Mouse (Mus musculus) hindbrain, postnatal 0 days (tissue): ENCODE measurements around the gene Il1rl2. TPM values are rescaled to one million over a fixed set of nuclear protein-coding genes. Genes with fewer than 3 reads are reported as not detected.

Experiments
- ATAC-seq: fragments of 200-750 bp; cut with Nextera tagmentation; 2 replicates; pipeline ENCODE4 v1.8.0; 2017; ENCODE audit warnings: mild to moderate bottlenecking, moderate TSS enrichment, moderate library complexity
- DNase-seq: peaks from one replicate; pipeline ENCODE4 v3.0.0-alpha.2; 2015; ENCODE audit warnings: low spot score
- H3K27ac ChIP-seq: fragments of 300-500 bp; sonication (generic); 2 replicates; pipeline ENCODE4 v1.5.1; 2014; ENCODE audit warnings: mild to moderate bottlenecking
- H3K27me3 ChIP-seq: fragments of 300-500 bp; sonication (generic); 2 replicates; pipeline ENCODE4 v1.6.1; 2014; ENCODE audit warnings: low read length, mixed read lengths; ENCODE audit not compliant: insufficient read depth
- H3K36me3 ChIP-seq: fragments of 300-500 bp; sonication (generic); 2 replicates; pipeline ENCODE4 v1.6.1; 2014; ENCODE audit warnings: low read length, mixed read lengths; ENCODE audit not compliant: insufficient read depth
- H3K4me1 ChIP-seq: fragments of 300-500 bp; sonication (generic); 2 replicates; pipeline ENCODE4 v1.6.1; 2014; ENCODE audit warnings: antibody characterized with exemption, low read length, mixed read lengths; ENCODE audit not compliant: insufficient read depth
- H3K4me2 ChIP-seq: fragments of 300-500 bp; sonication (generic); 2 replicates; pipeline ENCODE4 v1.6.1; 2014; ENCODE audit warnings: low read depth, mild to moderate bottlenecking, low read length, moderate library complexity, mixed read lengths
- H3K4me3 ChIP-seq: fragments of 300-500 bp; sonication (generic); 2 replicates; pipeline ENCODE4 v1.5.1; 2014; ENCODE audit warnings: low read length
- H3K9ac ChIP-seq: fragments of 300-500 bp; sonication (generic); replicated peaks from 2 replicates; pipeline ENCODE4 v1.6.1; 2014; ENCODE audit warnings: mild to moderate bottlenecking, low read length, moderate library complexity, mixed read lengths
- H3K9me3 ChIP-seq: fragments of 300-500 bp; sonication (generic); 2 replicates; pipeline ENCODE4 v1.6.1; 2016; ENCODE audit warnings: low read length, mixed read lengths
- CTCF ChIP-seq: IDR thresholded peaks from 2 replicates; pipeline ENCODE4 v1.5.1; 2016; ENCODE audit warnings: antibody characterized with exemption, control low read depth, low read depth
- WGBS: fragments of 180-500 bp; shearing (Covaris S2); extraction: QIAGEN DNeasy Blood & Tissue Kit; methylation state at CpG from one replicate; pipeline ENCODE4 v1.1.7; 2014; 5-methylcytosine and 5-hydroxymethylcytosine counted together
- polyA plus RNA-seq: library from polyadenylated mRNA; unstranded; fragments of >200 nt; fragmentation: Nextera tagmentation; extraction: Ambion mirVana; gene quantifications from 2 replicates; pipeline ENCODE4 v1.2.1, GENCODE M21; 2015
- total RNA-seq: library from RNA; depleted of rRNA; stranded (reverse); fragments of >200 nt; gene quantifications from 2 replicates; pipeline ENCODE4 v1.2.3, GENCODE M21; 2014

Gene Il1rl2
- total and polyA plus RNA-seq, 2 experiments from 2014 or later: 0.42 to 0.76 TPM

DNA sequence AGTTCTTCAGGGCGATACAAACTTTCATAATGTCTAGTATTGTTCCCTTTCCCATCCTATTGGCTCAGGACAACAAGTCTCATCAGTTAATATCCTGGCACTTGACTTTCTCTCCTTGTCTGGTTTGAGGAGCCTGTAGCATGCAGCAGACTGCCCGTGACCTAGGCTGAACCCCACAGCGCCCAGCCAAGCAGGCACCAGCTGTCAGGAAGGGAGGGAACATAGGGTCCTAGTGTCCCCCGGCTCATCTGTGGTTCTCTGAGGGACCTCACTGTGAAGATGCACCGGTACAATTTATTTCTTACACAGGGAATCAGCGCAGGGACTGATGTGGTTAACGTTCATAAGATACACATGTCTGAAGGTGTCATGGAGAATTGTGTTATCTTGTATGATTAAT lies 52.3 kb downstream of the Il1rl2 start:
- H3K9me3 ChIP-seq: no peaks in the 10 kb centered on the region
- H3K4me2 ChIP-seq: no peak overlapping the region
- H3K27ac ChIP-seq: no peak overlapping the region
- H3K27me3 ChIP-seq: no peaks in the 10 kb centered on the region
- TF ChIP-seq CTCF: no peak
- DNase-seq (peak; percentile 28), ATAC-seq (0 out of 2 replicates have a peak, but pooled peaks have one; percentile 5)
- no peaks in the 10 kb centered on the region for H3K36me3 ChIP-seq
- no peak overlapping the region for H3K9ac ChIP-seq
- WGBS: 58% methylated on average over 7 of the region's 7 CpGs
- no peak overlapping the region for H3K4me3 ChIP-seq
- H3K4me1 ChIP-seq: no peaks in the 10 kb centered on the region

DNA sequence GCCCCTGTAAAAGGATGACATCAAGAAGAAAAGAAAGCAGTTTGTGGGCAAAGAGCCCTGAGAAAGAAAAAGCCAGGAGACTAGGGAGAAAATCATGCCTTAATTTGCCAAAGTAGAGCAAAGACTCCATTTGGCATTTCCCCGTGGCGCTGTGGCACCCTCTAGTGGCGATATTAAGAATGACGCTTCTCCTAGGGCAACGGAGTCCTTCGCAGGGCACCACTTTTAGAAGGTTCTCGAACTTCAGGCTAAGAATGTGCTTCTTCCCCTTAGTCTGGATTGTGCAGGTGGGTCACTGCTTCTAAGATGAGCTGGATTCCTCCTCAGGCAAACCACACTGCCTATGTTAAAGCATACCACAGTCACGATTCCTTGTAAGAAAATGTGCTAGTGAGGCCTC lies 54.4 kb downstream of the Il1rl2 start:
- no peak for ATAC-seq
- peak; percentile 98 for TF ChIP-seq CTCF

DNA sequence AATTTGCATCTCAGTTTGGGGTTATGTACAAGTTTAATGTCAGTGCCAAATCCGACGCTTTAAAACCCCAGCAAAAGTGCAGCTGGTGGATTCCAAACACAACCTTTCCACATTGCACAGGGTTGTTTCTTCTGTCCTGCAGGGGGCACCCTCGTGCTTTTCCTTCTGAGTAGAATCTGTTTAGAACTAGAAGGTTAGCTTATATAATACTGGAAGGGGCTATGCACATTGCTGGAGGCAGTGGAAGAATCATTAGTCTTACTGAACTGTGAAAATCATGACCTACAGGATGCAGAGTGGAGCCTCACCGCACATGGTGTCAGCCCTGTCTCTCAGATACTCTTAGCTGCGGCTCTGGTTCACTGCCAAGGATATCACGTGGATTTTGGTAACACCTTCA lies 55.7 kb downstream of the Il1rl2 start:
- TF ChIP-seq CTCF: peak; percentile 64
- Histone ChIP-seq H3K9me3 (no peaks in the 10 kb centered on the region), H3K9ac (no peak overlapping the region), H3K4me2 (no peak overlapping the region), H3K4me1 (no peaks in the 10 kb centered on the region), H3K36me3 (no peaks in the 10 kb centered on the region), H3K4me3 (no peak overlapping the region), H3K27ac (no peak overlapping the region), H3K27me3 (no peaks in the 10 kb centered on the region)
- WGBS: 66% methylated on average over 6 of the region's 6 CpGs
- DNase-seq (peak; percentile 67), ATAC-seq (no peak)

More for the DNA sequence above, 54.4 kb downstream of the Il1rl2 start:
- no peak overlapping the region for H3K9ac ChIP-seq
- H3K27ac ChIP-seq: no peak overlapping the region
- 14% methylated on average over 8 of the region's 8 CpGs for WGBS
- no peak overlapping the region for H3K4me2 ChIP-seq
- H3K27me3 ChIP-seq: no peaks in the 10 kb centered on the region
- H3K4me1 ChIP-seq: no peaks in the 10 kb centered on the region
- no peaks in the 10 kb centered on the region for H3K36me3 ChIP-seq
- no peak overlapping the region for H3K4me3 ChIP-seq
- DNase-seq: peak; percentile 82
- no peaks in the 10 kb centered on the region for H3K9me3 ChIP-seq

DNA sequence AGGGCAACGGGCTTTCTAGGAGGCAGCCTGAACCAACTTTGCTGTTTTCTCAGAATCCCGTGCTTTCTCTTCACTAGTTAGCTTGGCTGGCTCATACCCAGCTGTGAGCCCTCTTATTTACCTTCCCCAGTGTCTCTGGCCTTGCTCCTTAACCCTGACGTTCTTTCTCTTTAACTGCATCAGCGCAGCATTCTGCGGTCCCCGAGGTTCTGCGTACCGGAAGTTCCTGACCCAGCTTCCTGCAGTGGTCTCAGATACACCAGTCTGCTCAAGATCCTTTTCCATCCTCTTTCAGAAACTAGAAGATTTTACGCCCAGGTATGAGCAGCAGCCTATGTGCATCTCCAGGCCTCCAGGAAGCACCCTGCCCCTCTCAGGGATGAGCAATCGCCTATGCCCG lies 56.6 kb downstream of the Il1rl2 start:
- Histone ChIP-seq H3K27ac (no peak overlapping the region), H3K9ac (no peak overlapping the region), H3K4me1 (no peaks in the 10 kb centered on the region), H3K4me2 (no peak overlapping the region), H3K36me3 (no peaks in the 10 kb centered on the region), H3K9me3 (no peaks in the 10 kb centered on the region), H3K4me3 (no peak overlapping the region), H3K27me3 (no peaks in the 10 kb centered on the region)
- ATAC-seq: no peak
- DNase-seq: no peak
- 84% methylated on average over 11 of the region's 11 CpGs for WGBS
- TF ChIP-seq CTCF: no peak

GRCm38 (mm10) chr1:40382841-40383240 lies 58.4 kb downstream of the Il1rl2 start:
- Histone ChIP-seq H3K4me3 (no peak overlapping the region), H3K9me3 (no peaks in the 10 kb centered on the region), H3K9ac (no peak overlapping the region), H3K36me3 (no peaks in the 10 kb centered on the region), H3K27me3 (no peaks in the 10 kb centered on the region), H3K4me1 (no peaks in the 10 kb centered on the region), H3K4me2 (no peak overlapping the region), H3K27ac (no peak overlapping the region)
- 83% methylated on average over 5 of the region's 5 CpGs for WGBS
- no peak for TF ChIP-seq CTCF
- DNase-seq (no peak), ATAC-seq (no peak)

- Histone ChIP-seq H3K27me3 (no peaks in the 10 kb centered on the region), H3K4me1 (no peaks in the 10 kb centered on the region), H3K4me2 (no peak overlapping the region), H3K9ac (no peak overlapping the region), H3K27ac (no peak overlapping the region), H3K9me3 (no peaks in the 10 kb centered on the region), H3K36me3 (no peaks in the 10 kb centered on the region), H3K4me3 (no peak overlapping the region)
- no peak for ATAC-seq
- 91% methylated on average over 8 of the region's 8 CpGs for whole genome bisulfite sequencing
- TF ChIP-seq CTCF: no peak
- no peak for DNase-seq
These were observed 60.6 kb downstream of the Il1rl2 start for GRCm38 (mm10) chr1:40384931-40385545.

- no peaks in the 10 kb centered on the region for H3K27me3 ChIP-seq
- no peak overlapping the region for H3K27ac ChIP-seq
- H3K4me1 ChIP-seq: no peaks in the 10 kb centered on the region
- DNase-seq (no peak), ATAC-seq (no peak)
- 85% methylated on average over 3 of the region's 3 CpGs for WGBS
- H3K9me3 ChIP-seq: no peaks in the 10 kb centered on the region
- H3K4me2 ChIP-seq: no peak overlapping the region
- H3K36me3 ChIP-seq: no peaks in the 10 kb centered on the region
- no peak for TF ChIP-seq CTCF
- no peak overlapping the region for H3K9ac ChIP-seq
- H3K4me3 ChIP-seq: no peak overlapping the region
These were observed 67.0 kb downstream of the Il1rl2 start for GRCm38 (mm10) chr1:40391374-40391773.
